Mouse (Mus musculus) common myeloid progenitor, adult 5-6 weeks (primary cell): ENCODE data around the gene Zfp341. TPM values are rescaled to one million over a fixed set of nuclear protein-coding genes. Genes with fewer than 3 reads are reported as not detected.

Experiments
- total RNA-seq: library from RNA; stranded (forward); fragments of 200-1000, 187-1606 nt; gene quantifications from 2 replicates; pipeline ENCODE4 v1.2.3, GENCODE M21; 2017

The Zfp341 gene
- total RNA-seq, 1 experiment from 2014 or later, result 0.87 TPM

Other genes with a start within 250 kb of the Zfp341 start
- 16.8 and 17.7 TPM in 2 replicates for gene Cdk5rap1, start 240.3 kb upstream of the Zfp341 start, total RNA-seq
- not detected in 2 replicates for gene Snta1, start 205.2 kb upstream of the Zfp341 start, total RNA-seq
- 16.2 and 23.8 TPM in 2 replicates for gene Cbfa2t2, start 176.8 kb upstream of the Zfp341 start, total RNA-seq
- gene 1700003F12Rik, start 66.2 kb upstream of the Zfp341 start, total RNA-seq, result not detected in 2 replicates
- gene Actl10, start 61.5 kb upstream of the Zfp341 start, total RNA-seq, result not detected in 2 replicates
- 0.15 and 0.64 TPM in 2 replicates for gene Necab3, start 54.4 kb upstream of the Zfp341 start, total RNA-seq
- 11.1 and 13.2 TPM in 2 replicates for gene E2f1, start 43.4 kb upstream of the Zfp341 start, total RNA-seq
- 14.2 and 18.2 TPM in 2 replicates for gene Pxmp4, start 9.6 kb upstream of the Zfp341 start, total RNA-seq
- not detected in 2 replicates for gene 4930519P11Rik, start 140 bp downstream of the Zfp341 start, total RNA-seq
- gene Chmp4b, start 38.4 kb downstream of the Zfp341 start, total RNA-seq, result 99.8 and 109 TPM in 2 replicates
- gene Gm14214, start 156.7 kb downstream of the Zfp341 start, total RNA-seq, result not detected in 2 replicates
- gene Raly, start 177.8 kb downstream of the Zfp341 start, total RNA-seq, result 196 and 236 TPM in 2 replicates
- not detected in 2 replicates for gene a, start 178.1 kb downstream of the Zfp341 start, total RNA-seq